Mouse (Mus musculus) heart, embryonic 13.5 days (tissue): ENCODE data around the gene Tti1. TPM values are rescaled to one million over a fixed set of nuclear protein-coding genes. Genes with fewer than 3 reads are reported as not detected.

Experiments used
- ATAC-seq: fragments of 200-750 bp; cut with Nextera tagmentation; 2 replicates; pipeline ENCODE4 v1.8.0; 2017; ENCODE audit warnings: moderate TSS enrichment; ENCODE audit not compliant: insufficient number of reproducible peaks, low FRiP score, low TSS enrichment; ENCODE audit errors: extremely low read depth
- H3K27ac ChIP-seq: fragments of 300-500 bp; sonication (generic); replicated peaks from 2 replicates; pipeline ENCODE4 v1.5.1; 2015; ENCODE audit warnings: moderate library complexity, mild to moderate bottlenecking, inconsistent platforms
- H3K27me3 ChIP-seq: fragments of 300-500 bp; sonication (generic); replicated peaks from 2 replicates; pipeline ENCODE4 v1.6.1; 2015; ENCODE audit warnings: mild to moderate bottlenecking, inconsistent platforms
- H3K36me3 ChIP-seq: fragments of 300-500 bp; sonication (generic); 2 replicates; pipeline ENCODE4 v1.6.1; 2015; ENCODE audit warnings: mild to moderate bottlenecking, inconsistent platforms
- H3K4me1 ChIP-seq: fragments of 300-500 bp; sonication (generic); 2 replicates; pipeline ENCODE4 v1.6.1; 2015; ENCODE audit warnings: inconsistent platforms
- H3K4me2 ChIP-seq: fragments of 300-500 bp; sonication (generic); 2 replicates; pipeline ENCODE4 v1.6.1; 2015; ENCODE audit warnings: inconsistent platforms, mild to moderate bottlenecking, moderate library complexity
- H3K4me3 ChIP-seq: fragments of 300-500 bp; sonication (generic); 2 replicates; pipeline ENCODE4 v1.5.1; 2015; ENCODE audit warnings: moderate library complexity, mild to moderate bottlenecking, inconsistent platforms
- H3K9ac ChIP-seq: fragments of 300-500 bp; sonication (generic); 2 replicates; pipeline ENCODE4 v1.6.1; 2015; ENCODE audit warnings: inconsistent platforms, mild to moderate bottlenecking, moderate library complexity
- H3K9me3 ChIP-seq: fragments of 300-500 bp; sonication (generic); 2 replicates; pipeline ENCODE4 v1.6.1; 2016; ENCODE audit warnings: inconsistent platforms
- WGBS: fragments of 180-500 bp; shearing (Covaris S2); methylation state at CpG from one replicate; pipeline ENCODE4 v1.1.7; 2015; ENCODE audit warnings: mixed read lengths; 5-methylcytosine and 5-hydroxymethylcytosine counted together
- polyA plus RNA-seq: library from polyadenylated mRNA; unstranded; fragments of >200 nt; fragmentation: Nextera tagmentation; extraction: Ambion mirVana; gene quantifications from 2 replicates; pipeline ENCODE4 v1.2.1, GENCODE M21; 2015

Gene Tti1
- polyA plus RNA-seq, 1 experiment from 2014 or later: 22.1 TPM

DNA sequence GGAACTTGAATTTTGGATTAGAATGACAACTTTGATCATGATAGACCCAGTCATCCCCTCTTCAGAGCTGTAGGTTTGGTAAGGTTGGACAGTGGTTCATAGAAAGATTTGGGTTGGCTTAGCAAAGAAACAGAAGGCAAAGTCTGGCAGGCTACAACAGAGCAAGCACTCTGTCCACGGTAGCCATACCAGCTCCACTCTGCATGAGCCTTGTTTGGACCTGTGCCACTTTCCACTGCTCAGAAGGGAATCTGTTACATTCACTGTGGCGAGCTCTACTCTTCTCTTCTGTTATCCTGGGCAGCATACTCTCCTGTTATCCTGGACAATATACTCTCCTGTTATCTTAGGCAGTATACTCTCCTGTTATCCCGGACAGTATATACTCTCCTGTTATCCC, 29.4 kb downstream of the Tti1 start:
- H3K9ac ChIP-seq: no peak overlapping the region
- ATAC-seq: no peak
- 47% methylated on average over 3 of the region's 3 CpGs for WGBS
- 0 out of 2 replicates have a peak overlapping the region, but pooled peaks have one; percentile 28 for H3K27ac ChIP-seq
- H3K27me3 ChIP-seq: no peaks in the 10 kb centered on the region
- H3K9me3 ChIP-seq: no peaks in the 10 kb centered on the region
- no peak overlapping the region for H3K4me3 ChIP-seq
- no peak overlapping the region for H3K4me2 ChIP-seq
- H3K36me3 ChIP-seq: peaks cover 42% of the 10 kb centered on the region
- H3K4me1 ChIP-seq: 0 out of 2 replicates have a peak, but pooled peaks cover 14% of the 10 kb centered on the region

DNA sequence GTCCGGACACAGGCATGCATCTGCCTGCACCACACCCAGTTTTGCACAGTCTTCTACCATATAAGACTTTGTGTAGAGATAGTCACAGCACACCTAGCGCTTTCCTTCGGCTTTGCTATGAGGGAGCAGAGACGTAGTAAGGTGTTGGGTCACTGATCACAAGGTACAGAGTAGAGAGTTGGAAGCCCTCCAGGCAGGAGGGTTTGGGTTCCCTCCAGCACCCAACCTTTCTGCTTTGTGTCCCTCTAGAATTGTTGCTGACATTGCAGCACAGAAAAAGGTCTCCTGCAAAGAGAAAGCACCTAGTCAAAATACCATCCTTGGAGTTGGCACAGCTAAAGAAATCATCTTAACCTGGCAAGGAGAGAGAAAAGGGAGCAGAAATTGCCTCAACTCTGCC, 35.7 kb downstream of the Tti1 start:
- ATAC-seq: no peak
- H3K36me3 ChIP-seq: peaks cover 70% of the 10 kb centered on the region

DNA sequence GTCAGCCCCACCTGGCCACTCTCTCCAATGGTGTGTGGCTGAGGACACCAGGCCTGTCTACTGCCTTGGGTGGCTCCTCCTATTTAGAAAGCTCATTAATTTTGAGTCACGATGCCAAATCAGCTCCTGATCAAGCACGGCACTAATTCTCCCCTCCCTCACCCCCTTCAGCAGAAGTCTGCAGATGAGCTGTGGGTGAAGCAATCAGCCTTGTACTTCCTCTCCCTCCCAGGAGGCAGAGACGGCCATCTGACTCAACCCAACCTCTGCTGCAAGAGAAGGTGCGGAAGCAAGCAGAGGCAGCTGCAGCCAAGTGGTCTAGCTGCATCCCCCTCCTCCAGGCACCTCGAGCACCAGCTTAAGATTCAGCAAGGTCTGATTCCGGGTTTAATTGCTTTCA, 37.2 kb downstream of the Tti1 start:
- Histone ChIP-seq H3K4me2 (no peak overlapping the region), H3K9ac (no peak overlapping the region), H3K4me1 (peaks cover 33% of the 10 kb centered on the region), H3K27me3 (no peaks in the 10 kb centered on the region), H3K36me3 (peaks cover 60% of the 10 kb centered on the region), H3K4me3 (no peak overlapping the region), H3K9me3 (no peaks in the 10 kb centered on the region), H3K27ac (no peak overlapping the region)
- ATAC-seq: no peak
- WGBS: 75% methylated on average over 6 of the region's 6 CpGs

More for the DNA sequence above, 35.7 kb downstream of the Tti1 start:
- Histone ChIP-seq H3K27me3 (no peaks in the 10 kb centered on the region), H3K4me2 (no peak overlapping the region), H3K4me3 (no peak overlapping the region), H3K9me3 (no peaks in the 10 kb centered on the region), H3K9ac (no peak overlapping the region), H3K4me1 (peaks cover 23% of the 10 kb centered on the region), H3K27ac (no peak overlapping the region)
- 89% methylated on average over 4 of the region's 4 CpGs for WGBS

DNA sequence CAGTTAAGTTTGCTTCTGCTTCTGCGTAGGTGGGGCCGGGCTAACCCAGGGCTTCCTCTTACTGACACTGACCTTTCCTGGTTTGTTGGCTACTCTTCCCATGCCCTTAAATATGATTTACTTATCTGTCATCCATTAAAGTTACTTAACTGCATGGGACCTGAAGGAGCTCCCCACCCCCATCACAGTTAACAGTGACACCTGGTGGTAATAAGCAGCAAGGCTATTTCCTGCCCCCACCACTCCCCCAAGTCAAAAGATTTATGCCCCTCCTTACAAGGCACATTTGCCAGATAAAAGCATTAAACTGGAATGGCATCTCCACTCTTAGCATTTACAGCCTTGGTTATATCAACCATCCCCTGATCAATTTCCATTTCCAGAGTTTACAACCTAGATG, 38.3 kb downstream of the Tti1 start:
- 90% methylated on average over 2 of the region's 2 CpGs for WGBS
- H3K27me3 ChIP-seq: no peaks in the 10 kb centered on the region
- H3K9me3 ChIP-seq: no peaks in the 10 kb centered on the region
- H3K36me3 ChIP-seq: peaks cover 51% of the 10 kb centered on the region
- H3K4me3 ChIP-seq: no peak overlapping the region
- H3K27ac ChIP-seq: no peak overlapping the region
- H3K9ac ChIP-seq: no peak overlapping the region
- no peak overlapping the region for H3K4me2 ChIP-seq
- peaks cover 44% of the 10 kb centered on the region for H3K4me1 ChIP-seq
- ATAC-seq: no peak

DNA sequence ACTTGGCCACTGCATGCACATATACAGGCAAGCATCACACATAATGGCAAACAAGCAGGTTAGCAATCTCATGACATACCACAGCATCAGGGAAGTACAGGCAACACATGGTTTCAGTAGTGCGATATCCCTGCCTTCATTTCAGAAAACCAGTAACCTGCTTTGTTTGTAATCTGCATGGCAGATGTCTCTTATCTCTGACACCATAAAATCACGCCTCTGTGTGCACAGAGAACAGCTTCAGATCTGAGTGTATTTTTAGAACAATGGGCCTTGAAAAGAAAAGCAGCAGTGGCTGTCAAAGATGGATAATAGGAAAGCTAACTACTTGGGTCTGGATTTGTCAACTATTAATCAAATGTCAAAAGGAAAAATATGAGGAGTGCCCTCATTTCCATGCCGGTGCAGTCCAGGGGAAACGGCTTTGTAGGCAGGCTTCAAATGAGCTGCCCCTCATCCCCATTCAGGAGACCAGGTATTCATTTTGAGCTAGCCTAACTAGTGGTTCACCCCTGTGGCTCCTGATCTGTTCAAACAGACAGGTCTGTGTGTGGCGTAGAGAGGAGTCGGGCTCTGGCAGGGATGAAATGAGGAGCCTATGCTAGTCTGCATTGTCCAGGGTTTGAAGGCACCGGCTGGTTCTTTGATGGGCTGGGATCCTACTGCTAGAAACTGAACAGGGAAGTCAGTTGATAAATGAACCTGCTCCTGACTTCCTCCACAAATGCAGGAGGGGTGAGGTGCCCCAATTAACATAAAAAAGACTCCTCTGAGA, 39.6 kb downstream of the Tti1 start:
- ATAC-seq: no peak
- Histone ChIP-seq H3K36me3 (peaks cover 39% of the 10 kb centered on the region), H3K9me3 (no peaks in the 10 kb centered on the region), H3K9ac (0 out of 2 replicates have a peak overlapping the region, but pooled peaks have one; percentile 0), H3K27ac (peak overlapping the region; percentile 39), H3K4me3 (no peak overlapping the region), H3K4me1 (peaks cover 47% of the 10 kb centered on the region), H3K4me2 (no peak overlapping the region), H3K27me3 (no peaks in the 10 kb centered on the region)
- 40% methylated on average over 7 of the region's 7 CpGs for WGBS

DNA sequence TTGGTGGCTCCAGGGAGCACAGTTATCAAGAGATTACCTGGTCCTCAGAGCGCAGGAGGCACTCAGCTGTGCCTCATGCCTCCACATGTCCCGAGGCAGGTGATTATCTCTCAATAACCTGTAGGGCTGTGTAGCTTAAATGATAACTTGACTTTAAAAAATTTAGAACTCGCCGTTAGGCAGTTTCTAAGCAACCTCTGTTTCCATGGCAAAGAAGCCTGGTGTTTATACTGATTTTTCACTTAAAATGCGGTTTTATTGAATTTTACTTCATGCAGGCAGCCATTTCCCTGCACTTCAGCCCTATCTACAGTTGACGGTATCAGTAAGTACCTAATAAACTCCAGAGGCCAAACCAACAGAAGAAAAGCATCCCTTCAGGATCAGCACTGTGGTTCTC, 42.0 kb downstream of the Tti1 start:
- H3K27me3 ChIP-seq: no peaks in the 10 kb centered on the region
- ATAC-seq: no peak
- H3K9ac ChIP-seq: no peak overlapping the region
- 76% methylated on average over 6 of the region's 6 CpGs for WGBS
- peaks cover 26% of the 10 kb centered on the region for H3K36me3 ChIP-seq
- no peak overlapping the region for H3K27ac ChIP-seq
- H3K4me1 ChIP-seq: peaks cover 47% of the 10 kb centered on the region
- no peak overlapping the region for H3K4me3 ChIP-seq
- H3K4me2 ChIP-seq: no peak overlapping the region
- H3K9me3 ChIP-seq: no peaks in the 10 kb centered on the region

DNA sequence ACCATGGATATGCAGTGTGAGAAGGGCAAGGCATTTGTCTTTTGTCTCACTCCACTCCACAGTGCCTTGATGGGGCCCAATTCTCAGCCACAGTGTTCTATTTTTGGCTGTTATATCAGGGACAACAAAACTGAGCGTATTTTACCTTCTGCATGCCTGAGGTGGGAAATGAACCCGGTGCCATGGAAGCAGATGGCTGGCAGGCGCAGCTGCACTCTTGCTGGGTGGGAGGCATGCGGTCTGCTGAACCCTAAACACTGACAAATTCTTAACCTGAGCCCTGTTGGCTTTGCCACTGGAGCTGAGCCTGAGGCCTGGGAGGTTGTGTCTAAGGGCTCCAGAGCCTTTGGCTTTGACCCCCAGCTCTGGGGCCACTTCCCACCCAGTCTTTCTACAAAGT, 42.6 kb downstream of the Tti1 start:
- Histone ChIP-seq H3K36me3 (peaks cover 28% of the 10 kb centered on the region), H3K9ac (no peak overlapping the region), H3K4me1 (peaks cover 47% of the 10 kb centered on the region), H3K27me3 (no peaks in the 10 kb centered on the region), H3K27ac (peak overlapping the region; percentile 86), H3K9me3 (no peaks in the 10 kb centered on the region), H3K4me2 (peak overlapping the region; percentile 9), H3K4me3 (no peak overlapping the region)
- no peak; the same call in 1 of the 2 replicates for ATAC-seq
- WGBS: 56% methylated on average over 4 of the region's 4 CpGs

DNA sequence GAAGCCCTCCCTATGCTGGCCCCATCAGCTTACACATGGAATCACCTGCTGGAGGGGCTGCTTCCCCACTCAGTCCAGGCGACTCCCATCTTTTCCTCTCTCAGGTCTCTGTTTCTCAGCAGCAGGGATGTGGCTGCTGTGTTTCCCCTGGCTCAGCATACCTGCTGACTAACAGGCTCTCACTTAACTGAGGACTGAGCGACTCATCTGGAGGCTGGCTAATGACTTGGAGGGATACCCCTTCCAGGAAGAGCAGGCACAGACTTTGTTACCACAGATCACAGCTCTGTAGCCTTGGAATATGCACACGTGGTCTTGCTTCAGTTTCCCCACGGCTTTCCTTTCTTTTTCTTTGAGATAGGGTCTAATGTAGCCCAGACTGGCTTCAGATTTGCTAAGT, 45.0 kb downstream of the Tti1 start:
- WGBS: 87% methylated on average over 4 of the region's 4 CpGs
- Histone ChIP-seq H3K27me3 (no peaks in the 10 kb centered on the region), H3K4me1 (peaks cover 35% of the 10 kb centered on the region), H3K9ac (no peak overlapping the region), H3K9me3 (no peaks in the 10 kb centered on the region), H3K36me3 (peaks cover 19% of the 10 kb centered on the region), H3K4me2 (no peak overlapping the region), H3K4me3 (no peak overlapping the region), H3K27ac (no peak overlapping the region)
- ATAC-seq: no peak

DNA sequence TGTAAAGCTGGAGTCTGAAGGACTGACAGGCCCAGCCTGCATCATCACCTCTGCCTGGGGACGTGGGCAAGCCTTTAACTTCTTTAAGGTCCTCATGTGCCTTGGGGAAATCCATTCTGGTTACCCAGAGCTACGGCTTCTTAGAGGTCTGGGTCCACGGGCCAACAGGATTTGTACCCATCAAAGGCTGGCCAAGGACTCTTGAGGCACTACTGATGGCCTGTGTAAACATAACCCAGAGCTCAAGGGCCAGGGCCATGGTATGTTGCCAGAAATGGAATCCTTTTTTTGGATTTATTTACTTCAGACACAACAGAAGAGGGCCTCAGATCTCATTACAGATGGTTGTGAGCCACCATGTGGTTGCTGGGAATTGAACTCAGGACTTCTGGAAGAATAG, 45.5 kb downstream of the Tti1 start:
- H3K9me3 ChIP-seq: no peaks in the 10 kb centered on the region
- H3K9ac ChIP-seq: no peak overlapping the region
- H3K4me3 ChIP-seq: no peak overlapping the region
- no peak overlapping the region for H3K27ac ChIP-seq
- 89% methylated on average over 3 of the region's 3 CpGs for WGBS
- no peak for ATAC-seq
- peaks cover 30% of the 10 kb centered on the region for H3K4me1 ChIP-seq
- H3K4me2 ChIP-seq: no peak overlapping the region
- H3K36me3 ChIP-seq: peaks cover 19% of the 10 kb centered on the region
- no peaks in the 10 kb centered on the region for H3K27me3 ChIP-seq

DNA sequence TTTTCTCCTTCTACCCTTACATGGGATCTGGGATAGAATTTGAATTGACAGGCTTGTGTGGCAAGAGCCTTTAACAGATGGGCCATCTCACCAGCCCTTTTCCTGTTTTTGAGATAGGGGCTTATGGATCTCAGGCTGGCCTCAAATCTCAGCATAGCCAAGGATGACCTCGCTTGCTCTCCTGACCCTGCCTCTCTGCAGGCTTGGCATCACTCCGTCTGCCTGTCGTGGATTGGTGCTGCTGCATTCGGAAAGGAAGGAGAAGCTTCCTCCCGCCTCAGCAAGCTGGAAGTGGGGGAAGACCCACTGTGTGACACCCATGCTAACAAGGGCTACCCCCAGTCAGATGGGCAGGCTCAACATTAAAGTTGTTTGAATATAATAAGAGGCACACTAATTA, 49.0 kb downstream of the Tti1 start:
- peaks cover 19% of the 10 kb centered on the region for H3K4me1 ChIP-seq
- no peak for ATAC-seq
- WGBS: 54% methylated on average over 5 of the region's 5 CpGs

DNA sequence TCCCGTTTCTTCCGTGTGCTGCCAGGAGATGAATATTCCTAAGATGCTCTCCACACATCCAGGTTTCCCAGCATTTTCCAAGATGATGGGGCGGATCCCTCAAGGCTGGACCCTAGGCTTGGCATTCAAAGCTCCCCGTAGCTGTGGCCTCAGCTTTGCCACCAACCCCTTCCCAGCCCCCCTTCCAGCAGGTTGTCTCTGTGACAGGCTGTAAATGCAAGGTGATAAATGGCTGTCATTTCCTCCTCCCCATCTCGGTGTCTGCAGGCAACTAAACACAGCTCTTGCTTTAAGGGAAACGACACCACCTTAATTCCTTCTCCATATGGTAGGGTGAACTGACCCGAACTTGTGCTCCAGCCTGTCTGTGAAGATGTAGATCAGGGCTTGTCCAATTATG, 52.6 kb downstream of the Tti1 start:
- H3K4me3 ChIP-seq: no peak overlapping the region
- peaks cover 37% of the 10 kb centered on the region for H3K27me3 ChIP-seq
- peak overlapping the region; percentile 33 for H3K4me2 ChIP-seq
- H3K4me1 ChIP-seq: peaks cover 19% of the 10 kb centered on the region
- H3K9ac ChIP-seq: no peak overlapping the region
- H3K9me3 ChIP-seq: no peaks in the 10 kb centered on the region
- no peak overlapping the region for H3K27ac ChIP-seq
- no peak for ATAC-seq
- no peaks in the 10 kb centered on the region for H3K36me3 ChIP-seq
- WGBS: 5% methylated on average over 7 of the region's 7 CpGs

More for the DNA sequence above, 49.0 kb downstream of the Tti1 start:
- H3K27ac ChIP-seq: no peak overlapping the region
- no peak overlapping the region for H3K4me2 ChIP-seq
- no peak overlapping the region for H3K9ac ChIP-seq
- peaks cover 27% of the 10 kb centered on the region for H3K27me3 ChIP-seq
- no peak overlapping the region for H3K4me3 ChIP-seq
- H3K36me3 ChIP-seq: peaks cover 17% of the 10 kb centered on the region
- H3K9me3 ChIP-seq: no peaks in the 10 kb centered on the region
